19 mouse cellular contexts compared by ENCODE assay signal in genomic region chr6:50462026-50462425, GRCm38 (mm10).
"Had no signal": no experiment of that assay in that cellular context is flagged by ENCODE, and none has a peak within 500 bp of the region (broad histone marks: within the 10 kb centered on the region; RNA-seq: fewer than 3 reads in every experiment).

No protein-coding gene starts in this region.

- H3K36me3 ChIP-seq: lung, embryonic 15.5 days; midbrain, embryonic 13.5 days; midbrain, embryonic 15.5 days; neural tube, embryonic 13.5 days had no signal

- H3K9me3 ChIP-seq: lung, embryonic 15.5 days; megakaryocyte, embryonic 14.5 days; midbrain, embryonic 13.5 days; midbrain, embryonic 15.5 days; neural tube, embryonic 13.5 days had no signal

- H3K4me2 ChIP-seq: lung, embryonic 15.5 days; midbrain, embryonic 11.5 days; midbrain, embryonic 13.5 days; midbrain, embryonic 15.5 days; neural tube, embryonic 13.5 days had no signal

- ATAC-seq: liver, postnatal 0 days; lung, postnatal 0 days; midbrain, embryonic 13.5 days; midbrain, embryonic 15.5 days had no signal

- H3K27ac ChIP-seq: lung, embryonic 15.5 days; macrophage; midbrain, embryonic 13.5 days; midbrain, embryonic 15.5 days; neural tube, embryonic 13.5 days had no signal

- H3K9ac ChIP-seq: liver, postnatal 0 days; lung, embryonic 15.5 days; midbrain, embryonic 13.5 days; midbrain, embryonic 15.5 days; neural tube, embryonic 13.5 days had no signal

- H3K4me1 ChIP-seq: lung, embryonic 15.5 days; midbrain, embryonic 13.5 days; midbrain, embryonic 15.5 days had no signal

- H3K4me3 ChIP-seq: lung, embryonic 15.5 days; megakaryocyte, embryonic 14.5 days; midbrain, embryonic 13.5 days; midbrain, embryonic 15.5 days; neural tube, embryonic 13.5 days had no signal

- H3K27me3 ChIP-seq: lung, embryonic 15.5 days; megakaryocyte, embryonic 14.5 days had no signal

- DNase-seq: liver, postnatal 0 days; lung, adult 2 months; lung, postnatal 14 days; lung, postnatal 36 days; retina, postnatal 1 day; right cerebral cortex, postnatal 25 days; right cerebral cortex, postnatal 4 days; spleen, adult 18-20 months; thymus, adult 18-20 months; thymus, postnatal 14 days; thymus, postnatal 36 days had no signal
